Mouse (Mus musculus) liver, embryonic 13.5 days (tissue): ENCODE results near the gene Mapk11. TPM values are rescaled to one million over a fixed set of nuclear protein-coding genes. Genes with fewer than 3 reads are reported as not detected.

Experiments
- ATAC-seq: fragments of 200-750 bp; cut with Nextera tagmentation; 2 replicates; pipeline ENCODE4 v1.8.0; 2017; ENCODE audit warnings: low read depth, mild to moderate bottlenecking, moderate number of reproducible peaks, moderate library complexity
- DNase-seq: peaks from one replicate; pipeline ENCODE4 v3.0.0; 2022
- H3K27ac ChIP-seq: fragments of 300-500 bp; sonication (generic); 2 replicates; pipeline ENCODE4 v1.5.1; 2015; ENCODE audit warnings: moderate library complexity, mild to moderate bottlenecking, inconsistent platforms
- H3K27me3 ChIP-seq: fragments of 300-500 bp; sonication (generic); 2 replicates; pipeline ENCODE4 v1.6.1; 2015; ENCODE audit warnings: mild to moderate bottlenecking, inconsistent platforms
- H3K36me3 ChIP-seq: fragments of 300-500 bp; sonication (generic); 2 replicates; pipeline ENCODE4 v1.6.1; 2015; ENCODE audit warnings: mild to moderate bottlenecking, inconsistent platforms
- H3K4me1 ChIP-seq: fragments of 300-500 bp; sonication (generic); replicated peaks from 2 replicates; pipeline ENCODE4 v1.6.1; 2015; ENCODE audit warnings: inconsistent platforms
- H3K4me2 ChIP-seq: fragments of 300-500 bp; sonication (generic); 2 replicates; pipeline ENCODE4 v1.6.1; 2015; ENCODE audit warnings: inconsistent platforms, mild to moderate bottlenecking, moderate library complexity
- H3K4me3 ChIP-seq: fragments of 300-500 bp; sonication (generic); replicated peaks from 2 replicates; pipeline ENCODE4 v1.5.1; 2015; ENCODE audit warnings: mild to moderate bottlenecking, inconsistent platforms
- H3K9ac ChIP-seq: fragments of 300-500 bp; sonication (generic); 2 replicates; pipeline ENCODE4 v1.6.1; 2015; ENCODE audit warnings: mild to moderate bottlenecking, inconsistent platforms
- H3K9me3 ChIP-seq: fragments of 300-500 bp; sonication (generic); replicated peaks from 2 replicates; pipeline ENCODE4 v1.6.1; 2016; ENCODE audit warnings: inconsistent platforms
- whole genome bisulfite sequencing: fragments of 180-500 bp; shearing (Covaris S2); methylation state at CpG from one replicate; pipeline ENCODE4 v1.1.7; 2015; ENCODE audit not compliant: insufficient replicate concordance; 5-methylcytosine and 5-hydroxymethylcytosine counted together
- polyA plus RNA-seq: library from polyadenylated mRNA; unstranded; fragments of >200 nt; fragmentation: Nextera tagmentation; extraction: Ambion mirVana; gene quantifications from 2 replicates; pipeline ENCODE4 v1.2.1, GENCODE M21; 2015

Gene Mapk11
- polyA plus RNA-seq, 1 experiment from 2014 or later, result 0.76 TPM

DNA sequence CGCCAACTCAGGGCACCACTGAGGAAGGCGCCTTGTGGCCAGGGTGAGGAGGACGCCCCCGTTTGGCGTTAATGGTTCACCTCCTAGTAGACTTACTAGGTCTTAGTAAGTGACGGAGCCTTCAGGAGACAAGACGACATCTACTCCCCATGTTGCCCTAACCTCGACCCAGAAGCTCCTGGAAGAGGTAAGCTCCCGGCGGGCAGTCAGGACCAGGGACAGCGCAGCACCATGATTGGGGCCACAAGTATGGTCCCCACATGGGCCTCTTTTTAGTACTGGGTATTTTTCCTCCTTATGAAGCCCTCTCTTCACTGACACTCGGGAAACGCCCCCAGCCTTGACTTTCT lies 588 bp upstream of the Mapk11 start:
- no peaks in the 10 kb centered on the region for H3K9me3 ChIP-seq

DNA sequence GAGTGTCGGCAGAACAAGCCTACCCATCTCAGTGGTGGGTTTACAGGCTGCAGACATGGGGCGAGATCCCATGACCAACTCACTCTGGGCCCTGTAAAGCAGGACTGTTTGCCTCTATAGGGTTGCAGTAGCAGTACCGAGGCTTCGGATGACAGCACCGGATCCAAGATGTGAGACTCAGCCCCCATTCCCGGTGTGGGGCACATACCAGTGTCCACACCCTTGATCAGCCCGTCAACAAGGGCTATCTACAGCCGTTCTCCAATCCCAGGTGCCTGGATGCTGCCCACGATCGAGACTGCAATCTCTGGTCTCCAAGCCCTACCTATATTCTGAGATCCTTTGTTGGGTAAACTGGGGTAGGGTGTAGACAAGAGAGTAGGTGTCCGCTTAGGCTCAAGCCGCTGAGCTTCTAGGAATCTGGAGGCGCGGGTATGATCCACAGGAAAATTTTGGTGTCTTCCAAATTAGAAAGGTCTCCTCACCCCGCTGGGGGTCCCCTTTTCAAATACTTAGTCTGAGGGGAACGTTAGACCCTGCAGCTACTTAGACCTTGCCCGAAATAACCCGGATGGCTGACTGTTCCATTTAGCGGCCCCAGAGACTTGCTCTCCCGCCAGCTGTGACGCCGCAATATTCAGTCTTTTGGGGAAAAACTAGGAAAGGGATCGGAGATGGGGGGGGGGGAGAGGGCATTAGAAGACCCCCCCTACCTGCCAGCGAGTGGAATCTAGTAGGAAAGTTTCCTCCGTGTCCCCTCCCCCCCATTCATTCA lies 745 bp downstream of the Mapk11 start:
- H3K27ac ChIP-seq, result no peak overlapping the region
- peaks cover 30% of the 10 kb centered on the region for H3K4me1 ChIP-seq
- no peaks in the 10 kb centered on the region for H3K9me3 ChIP-seq
- peak overlapping the region; percentile 61 for H3K9ac ChIP-seq
- no peaks in the 10 kb centered on the region for H3K36me3 ChIP-seq
- H3K4me2 ChIP-seq, result peak overlapping the region; percentile 79
- peaks cover 73% of the 10 kb centered on the region for H3K27me3 ChIP-seq
- 7% methylated on average over 25 of the region's 25 CpGs for WGBS
- no peak for DNase-seq
- no peak for ATAC-seq
- H3K4me3 ChIP-seq, result peak overlapping the region; percentile 62

More for the DNA sequence above, 588 bp upstream of the Mapk11 start:
- DNase-seq (peak; percentile 34), ATAC-seq (peak; percentile 6; the same call in 1 of the 2 replicates)
- Histone ChIP-seq H3K9ac (no peak overlapping the region), H3K4me1 (peaks cover 30% of the 10 kb centered on the region), H3K27me3 (peaks cover 60% of the 10 kb centered on the region), H3K4me2 (peak overlapping the region; percentile 79), H3K36me3 (no peaks in the 10 kb centered on the region), H3K27ac (no peak overlapping the region), H3K4me3 (peak overlapping the region; percentile 62)
- WGBS, result 2% methylated on average over 13 of the region's 13 CpGs

DNA sequence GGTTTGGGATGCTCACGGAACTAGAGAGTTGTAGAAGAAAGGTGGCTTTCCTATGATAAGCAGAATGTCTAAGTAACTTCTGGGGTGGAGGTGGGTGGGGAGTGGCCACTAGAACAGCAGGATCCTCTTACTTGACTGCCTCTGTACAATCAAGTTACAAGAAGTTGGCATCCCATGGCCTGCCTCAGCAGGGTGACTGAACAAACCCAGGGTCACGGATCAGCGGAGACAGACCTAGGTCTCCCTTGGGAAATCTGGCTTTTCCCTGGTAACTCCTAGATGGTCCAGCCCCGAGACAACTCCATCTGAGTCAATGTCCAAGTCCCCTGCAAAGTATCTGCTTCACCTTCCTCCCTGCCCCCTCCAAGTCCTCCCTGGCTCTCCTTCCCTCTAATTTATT lies 1.5 kb downstream of the Mapk11 start:
- no peak overlapping the region for H3K4me3 ChIP-seq
- H3K4me2 ChIP-seq, result no peak overlapping the region
- H3K27me3 ChIP-seq, result peaks cover 81% of the 10 kb centered on the region
- no peak overlapping the region for H3K27ac ChIP-seq
- H3K4me1 ChIP-seq, result peaks cover 30% of the 10 kb centered on the region
- no peak overlapping the region for H3K9ac ChIP-seq
- no peak for DNase-seq
- H3K36me3 ChIP-seq, result no peaks in the 10 kb centered on the region
- 45% methylated on average over 4 of the region's 4 CpGs for WGBS
- no peak for ATAC-seq
- no peaks in the 10 kb centered on the region for H3K9me3 ChIP-seq

DNA sequence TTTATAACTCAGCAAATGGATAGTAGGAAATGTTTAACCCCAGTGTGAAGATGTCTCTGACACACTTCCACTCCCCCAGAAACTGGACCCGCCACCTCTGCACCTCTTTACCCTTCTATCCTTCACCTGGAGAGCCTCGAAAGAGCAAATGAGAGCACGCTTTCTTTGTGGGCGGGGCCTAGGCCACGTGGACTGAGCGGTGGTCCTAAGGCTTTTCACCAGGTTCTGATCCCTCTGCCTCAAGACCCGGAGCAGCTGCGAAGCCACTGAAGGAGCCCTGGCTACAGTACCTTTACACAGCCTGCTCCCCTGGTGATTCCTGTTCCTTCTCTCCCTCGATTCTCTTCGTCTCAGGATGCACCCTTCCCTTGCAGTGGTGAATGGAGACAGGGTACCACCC lies 2.0 kb downstream of the Mapk11 start:
- Histone ChIP-seq H3K9me3 (no peaks in the 10 kb centered on the region), H3K4me1 (peaks cover 30% of the 10 kb centered on the region), H3K36me3 (no peaks in the 10 kb centered on the region), H3K4me2 (no peak overlapping the region), H3K9ac (no peak overlapping the region), H3K27ac (no peak overlapping the region), H3K4me3 (no peak overlapping the region), H3K27me3 (peaks cover 86% of the 10 kb centered on the region)
- no peak for ATAC-seq
- WGBS, result 17% methylated on average over 10 of the region's 10 CpGs
- DNase-seq, result no peak

DNA sequence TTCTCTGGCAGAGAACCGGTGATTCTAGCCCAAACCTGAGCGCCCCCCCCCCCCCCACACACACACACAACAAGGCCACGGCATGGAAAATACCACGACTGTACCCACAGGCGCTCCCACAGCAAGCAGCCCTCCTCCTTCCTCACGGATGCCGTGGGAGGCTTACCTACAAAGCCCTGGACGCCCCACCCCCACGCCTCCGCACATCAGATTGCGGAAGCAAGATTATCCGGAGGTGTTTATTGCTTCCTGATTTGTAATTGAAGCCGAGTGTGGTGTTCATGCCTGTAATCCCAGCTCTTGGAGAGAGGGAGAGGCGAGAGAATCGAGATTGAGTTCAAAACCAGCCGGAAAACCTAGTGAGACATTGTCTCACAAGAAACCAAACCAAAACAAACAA lies 2.4 kb downstream of the Mapk11 start:
- DNase-seq, result no peak

DNA sequence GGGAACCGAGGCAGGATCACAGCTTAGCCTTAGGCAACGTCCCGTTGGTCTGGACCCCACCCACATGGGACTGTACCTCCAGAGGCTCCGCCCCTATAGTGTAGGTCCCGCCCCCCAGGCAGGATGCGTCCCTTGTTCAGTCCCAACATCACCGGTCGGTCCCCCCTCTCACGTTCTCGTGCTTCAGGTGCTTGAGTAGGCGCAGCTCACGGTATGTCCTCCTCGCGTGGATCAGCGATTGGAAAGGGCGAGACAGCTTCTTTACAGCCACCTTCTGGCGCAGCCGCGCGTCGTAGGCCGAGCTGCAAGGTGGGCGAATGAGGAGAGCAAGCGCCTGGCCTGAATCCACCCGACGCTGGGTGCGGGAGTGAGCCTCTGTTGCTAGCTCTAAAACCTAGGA lies 2.9 kb downstream of the Mapk11 start:
- Histone ChIP-seq H3K4me1 (peaks cover 30% of the 10 kb centered on the region), H3K27me3 (peaks cover 95% of the 10 kb centered on the region), H3K9me3 (no peaks in the 10 kb centered on the region), H3K4me2 (peak overlapping the region; percentile 33), H3K9ac (no peak overlapping the region), H3K4me3 (no peak overlapping the region), H3K27ac (no peak overlapping the region), H3K36me3 (no peaks in the 10 kb centered on the region)
- WGBS, result 4% methylated on average over 27 of the region's 27 CpGs
- DNase-seq, result no peak
- 0 out of 2 replicates have a peak, but pooled peaks have one; percentile 22 for ATAC-seq

More for the DNA sequence above, 2.4 kb downstream of the Mapk11 start:
- Histone ChIP-seq H3K4me1 (peaks cover 30% of the 10 kb centered on the region), H3K36me3 (no peaks in the 10 kb centered on the region), H3K9me3 (no peaks in the 10 kb centered on the region), H3K4me2 (peak overlapping the region; percentile 33), H3K4me3 (no peak overlapping the region), H3K27ac (no peak overlapping the region), H3K9ac (no peak overlapping the region), H3K27me3 (peaks cover 90% of the 10 kb centered on the region)
- 5% methylated on average over 14 of the region's 16 CpGs for WGBS
- ATAC-seq, result no peak

DNA sequence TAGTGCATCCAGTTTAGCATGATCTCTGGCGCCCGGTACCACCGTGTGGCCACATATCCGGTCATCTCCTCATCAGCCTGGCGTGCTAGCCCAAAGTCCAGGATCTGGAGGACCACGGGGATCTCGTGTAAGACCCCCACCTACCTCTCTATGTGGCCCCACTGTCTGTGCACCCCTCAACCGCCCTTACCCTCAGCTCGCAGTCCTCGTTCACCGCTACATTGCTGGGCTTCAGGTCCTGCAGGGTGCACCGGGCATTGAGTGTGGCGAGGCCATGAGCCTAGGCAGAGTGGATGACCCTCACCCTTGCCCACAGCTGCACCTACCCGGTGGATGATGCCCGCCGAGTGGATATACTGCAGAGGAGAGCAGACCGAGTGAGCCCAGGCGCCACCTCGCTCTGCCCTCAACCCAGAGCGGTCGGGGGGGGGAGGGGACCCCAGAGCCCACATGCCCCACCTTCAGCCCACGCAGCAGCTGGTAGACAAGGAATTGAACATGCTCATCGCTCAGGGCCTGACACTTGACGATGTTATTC lies 3.5 kb downstream of the Mapk11 start:
- Histone ChIP-seq H3K4me1 (peaks cover 31% of the 10 kb centered on the region), H3K36me3 (no peaks in the 10 kb centered on the region), H3K9me3 (no peaks in the 10 kb centered on the region), H3K27me3 (peaks cover 100% of the 10 kb centered on the region), H3K27ac (no peak overlapping the region), H3K4me3 (no peak overlapping the region), H3K9ac (no peak overlapping the region), H3K4me2 (no peak overlapping the region; the same call in 1 of the 2 replicates)
- no peak for DNase-seq
- no peak for ATAC-seq
- whole genome bisulfite sequencing, result 62% methylated on average over 24 of the region's 24 CpGs

DNA sequence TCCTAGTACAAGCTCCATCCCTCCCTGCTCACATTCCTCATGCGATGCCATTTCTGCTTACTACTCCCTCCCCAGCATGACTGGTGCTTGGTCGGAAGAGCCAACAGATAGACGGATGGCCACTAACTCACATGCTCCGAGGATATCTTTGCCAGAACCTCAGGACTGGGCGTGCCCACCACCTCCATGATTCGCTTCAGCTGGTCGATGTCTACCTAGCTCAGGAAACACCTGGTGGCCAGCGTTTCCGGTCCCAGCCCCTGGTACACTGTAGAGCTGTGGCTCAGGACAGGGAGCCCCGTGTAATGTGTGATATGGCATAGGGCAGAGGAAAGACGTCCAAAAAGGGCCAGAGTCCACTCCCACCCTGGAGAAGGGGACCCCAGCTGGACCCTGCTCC lies 4.5 kb downstream of the Mapk11 start:
- WGBS, result 54% methylated on average over 11 of the region's 11 CpGs
- no peak for ATAC-seq
- H3K4me3 ChIP-seq, result no peak overlapping the region
- no peak overlapping the region for H3K4me2 ChIP-seq
- no peak for DNase-seq
- H3K4me1 ChIP-seq, result peaks cover 39% of the 10 kb centered on the region
- no peaks in the 10 kb centered on the region for H3K9me3 ChIP-seq
- H3K27me3 ChIP-seq, result peaks cover 100% of the 10 kb centered on the region
- H3K27ac ChIP-seq, result no peak overlapping the region
- no peak overlapping the region for H3K9ac ChIP-seq
- no peaks in the 10 kb centered on the region for H3K36me3 ChIP-seq

DNA sequence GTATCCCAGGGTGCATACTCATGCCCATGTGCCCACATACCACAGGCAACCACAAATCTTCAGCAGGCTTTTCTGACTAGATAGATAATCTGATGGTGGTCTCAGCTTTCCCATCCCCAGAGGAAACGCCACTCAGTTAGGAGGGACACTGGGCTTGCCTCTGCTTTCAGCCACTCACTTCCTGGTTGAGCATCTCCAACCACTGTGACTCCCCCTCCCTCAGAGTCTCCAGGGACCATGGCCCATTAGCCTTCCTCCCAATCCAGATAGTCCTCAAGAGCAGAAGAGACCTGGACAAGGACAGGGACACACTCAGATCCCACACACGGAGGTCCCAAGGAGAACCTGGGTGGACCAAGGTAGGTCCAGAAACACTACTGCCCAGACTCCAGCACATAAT lies 6.3 kb downstream of the Mapk11 start:
- DNase-seq, result no peak
- Histone ChIP-seq H3K9ac (no peak overlapping the region), H3K4me1 (peaks cover 23% of the 10 kb centered on the region), H3K4me2 (no peak overlapping the region), H3K27ac (no peak overlapping the region), H3K4me3 (no peak overlapping the region), H3K36me3 (no peaks in the 10 kb centered on the region), H3K27me3 (peaks cover 100% of the 10 kb centered on the region), H3K9me3 (no peaks in the 10 kb centered on the region)
- no peak for ATAC-seq
- 40% methylated on average over 2 of the region's 2 CpGs for WGBS

DNA sequence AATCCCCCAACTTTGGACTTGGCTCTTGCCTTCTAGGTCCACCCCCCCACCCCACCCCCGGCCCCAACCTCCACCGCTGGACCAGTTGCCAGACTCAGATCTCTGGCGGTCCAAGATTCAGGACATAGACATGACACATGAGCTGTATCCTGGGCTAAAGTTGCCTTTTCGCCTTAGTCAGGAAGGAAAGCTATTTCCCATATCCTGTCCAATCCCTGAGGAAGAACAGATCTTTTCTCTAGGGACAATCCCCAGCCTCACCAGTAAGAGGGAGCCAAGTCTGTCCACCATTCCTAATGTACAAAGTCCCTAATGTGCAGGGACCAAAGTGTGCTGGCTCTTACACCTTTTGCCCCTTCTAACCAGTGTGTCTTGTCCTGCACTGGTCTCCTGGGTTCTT lies 7.5 kb downstream of the Mapk11 start:
- ATAC-seq (no peak), DNase-seq (no peak)
- no peaks in the 10 kb centered on the region for H3K9me3 ChIP-seq

DNA sequence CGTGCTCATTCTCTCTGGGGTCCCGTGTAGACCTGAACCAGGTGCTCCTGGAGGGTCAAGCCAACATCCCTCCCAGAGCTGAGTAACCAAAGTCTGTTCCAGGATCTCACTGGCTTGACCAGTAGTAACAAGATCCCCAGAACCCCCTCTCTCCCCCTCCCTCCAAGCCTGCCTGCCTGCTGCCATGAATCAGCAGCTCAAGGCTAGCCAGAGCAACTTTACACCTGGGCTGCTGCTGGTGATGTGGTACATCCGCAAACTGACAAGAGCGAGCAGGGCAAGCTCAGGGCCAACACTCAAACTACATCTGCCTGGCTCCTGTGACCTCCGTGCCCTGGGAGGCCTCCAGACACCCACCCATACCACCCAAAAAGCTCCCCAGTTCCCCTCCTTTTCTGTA lies 8.0 kb downstream of the Mapk11 start:
- WGBS, result 22% methylated on average over 5 of the region's 5 CpGs
- Histone ChIP-seq H3K9me3 (no peaks in the 10 kb centered on the region), H3K27me3 (peaks cover 98% of the 10 kb centered on the region), H3K4me3 (no peak overlapping the region), H3K27ac (no peak overlapping the region), H3K4me1 (peaks cover 16% of the 10 kb centered on the region), H3K36me3 (no peaks in the 10 kb centered on the region), H3K9ac (no peak overlapping the region), H3K4me2 (no peak overlapping the region)
- DNase-seq (no peak), ATAC-seq (no peak)

More for the DNA sequence above, 7.5 kb downstream of the Mapk11 start:
- H3K27ac ChIP-seq, result no peak overlapping the region
- H3K36me3 ChIP-seq, result no peaks in the 10 kb centered on the region
- no peak overlapping the region for H3K4me3 ChIP-seq
- H3K27me3 ChIP-seq, result peaks cover 98% of the 10 kb centered on the region
- H3K9ac ChIP-seq, result no peak overlapping the region
- no peak overlapping the region for H3K4me2 ChIP-seq
- peaks cover 20% of the 10 kb centered on the region for H3K4me1 ChIP-seq
- 17% methylated on average over 4 of the region's 4 CpGs for WGBS
